Mouse (Mus musculus) heart, postnatal 0 days (tissue): Measurements from ENCODE around the gene Zswim3.

ENCODE experiments used
- CTCF ChIP-seq: IDR thresholded peaks from 2 replicates; pipeline ENCODE4 v1.5.1; 2016; ENCODE audit warnings: antibody characterized with exemption, control low read depth, low read depth
- EP300 ChIP-seq: IDR thresholded peaks from 2 replicates; pipeline ENCODE4 v1.6.1; 2016; ENCODE audit warnings: antibody characterized with exemption, low read depth

- TF ChIP-seq CTCF (no peak), EP300 (no peak)
Observed at GRCm38 (mm10) chr2:164776130-164776529, 28.8 kb upstream of the Zswim3 start.
